Comparison of ENCODE assay signal across 8 mouse cellular contexts in genomic region chr10:62339211-62340094, GRCm38 (mm10). TPM values are rescaled to one million over a fixed set of nuclear protein-coding genes. Genes with fewer than 3 reads are reported as not detected.
A peak's percentile ranks its signal among the peaks of the same experiment; 100 is the strongest.
DNase-seq lines count a peak whose midpoint lies in the region; ATAC-seq lines count a peak whose summit lies in the region.

No protein-coding gene starts in this region.

- DNase-seq in urinary bladder, adult 2 months (ENCODE audit: low spot score): peak; percentile 40
- no peak for DNase-seq in urinary bladder, postnatal 10 days (ENCODE audit: low spot score)
- peak; percentile 36 for DNase-seq in embryonic facial prominence, embryonic 10.5 days (ENCODE audit: low spot score)
- DNase-seq in heart, adult 18-20 months: peak; percentile 69 to 73
- peak; percentile 56 for DNase-seq in kidney, adult 11 months
- DNase-seq in naive thymus-derived CD4-positive, alpha-beta T cell, adult 2 months (ENCODE audit: low read depth): peak; percentile 76
- peak; percentile 84 for DNase-seq in thymus, postnatal 14 days

- H3K4me1 ChIP-seq in embryonic facial prominence, embryonic 10.5 days: peaks cover 59% of the 10 kb centered on the region
- H3K4me1 ChIP-seq in liver, embryonic 12.5 days: peaks cover 93% of the 10 kb centered on the region

- H3K27ac ChIP-seq in embryonic facial prominence, embryonic 10.5 days (replicated peaks): peak overlapping the region; percentile 89
- peak overlapping the region; percentile 99 for H3K27ac ChIP-seq in liver, embryonic 12.5 days

- H3K9me3 ChIP-seq in embryonic facial prominence, embryonic 10.5 days: no peaks in the 10 kb centered on the region
- H3K9me3 ChIP-seq in liver, embryonic 12.5 days (replicated peaks): no peaks in the 10 kb centered on the region

- 4% methylated on average over 45 of the region's 45 CpGs for WGBS in embryonic facial prominence, embryonic 10.5 days
- WGBS in liver, embryonic 12.5 days (ENCODE audit: insufficient replicate concordance): 2% methylated on average over 45 of the region's 45 CpGs

- peak; percentile 3; the same call in 1 of the 2 replicates for ATAC-seq in liver, embryonic 12.5 days

- peak overlapping the region; percentile 90 for H3K9ac ChIP-seq in liver, embryonic 12.5 days

- H3K4me2 ChIP-seq in liver, embryonic 12.5 days: peak overlapping the region; percentile 97

- H3K4me3 ChIP-seq in embryonic facial prominence, embryonic 10.5 days: peak overlapping the region; percentile 81
- H3K4me3 ChIP-seq in liver, embryonic 12.5 days: peak overlapping the region; percentile 82

- H3K36me3 ChIP-seq in embryonic facial prominence, embryonic 10.5 days (replicated peaks): no peaks in the 10 kb centered on the region
- peaks cover 20% of the 10 kb centered on the region for H3K36me3 ChIP-seq in liver, embryonic 12.5 days

- peaks cover 4% of the 10 kb centered on the region; the same call in 1 of the 2 replicates for H3K27me3 ChIP-seq in embryonic facial prominence, embryonic 10.5 days (replicated peaks; ENCODE audit: low read depth, poor library complexity, severe bottlenecking)
- no peaks in the 10 kb centered on the region for H3K27me3 ChIP-seq in liver, embryonic 12.5 days (replicated peaks)

RNA-seq across cellular contexts. Expression of gene Hk1, which starts 40.3 kb away (rescaled TPM):
- polyA plus RNA-seq in urinary bladder, adult 2 months (2012; rRNA removed): 53.9 and 83.8 TPM in 2 replicates
- polyA plus RNA-seq in embryonic facial prominence, embryonic 10.5 days (2016; fragmentation: Nextera tagmentation; extraction: Ambion mirVana): 29.1 and 31.7 TPM in 2 replicates
- total RNA-seq in heart, adult 18-20 months (2021): 100 to 1,000 TPM; 104 to 110 TPM
- 130 and 131 TPM in 2 replicates for polyA plus RNA-seq in liver, embryonic 12.5 days (2016; fragmentation: Nextera tagmentation; extraction: Ambion mirVana)
